Mouse (Mus musculus): ENCODE measurements at regions not wholly inside any gene's neighbourhood (a gene's known extent, or its start where the extent isn't known, plus 50 kb on each side); places are given as distances from the start of the nearest gene placed in this dataset.
"Not testable (repeated sequence)": the region's sequence is repeated elsewhere in the genome, so short reads cannot be mapped to it uniquely, and the experiment has no call there.

DNA sequence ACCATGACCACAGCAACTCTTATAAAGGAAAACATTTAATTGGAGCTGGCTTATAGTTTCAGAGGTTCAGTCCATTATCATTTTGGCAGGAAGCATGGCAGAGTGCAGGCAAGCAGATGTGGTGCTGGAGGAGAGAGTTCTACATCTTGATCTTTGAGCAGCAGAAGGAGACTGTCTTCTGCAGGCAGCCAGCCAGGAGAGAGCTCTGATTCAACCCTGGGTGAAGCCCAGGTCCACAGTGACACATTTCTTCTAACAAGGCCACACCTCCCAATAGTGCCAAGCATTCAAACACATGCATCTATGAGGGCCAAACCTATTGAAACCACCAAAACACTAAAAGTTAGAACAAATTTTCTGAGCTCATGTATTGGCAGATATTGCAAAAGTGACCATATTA, 117.0 kb upstream of the Nxpe4 start:
- DNase-seq (ENCODE audit: extremely low spot score in 1 of 2, low spot score in 1 of 2), result no peak

GRCm38 (mm10) chr9:48047846-48048245, 114.0 kb upstream of the Nxpe4 start:
- peak in 1 of 2 experiments; percentile 6 for DNase-seq (ENCODE audit: extremely low spot score in 1 of 2, low spot score in 1 of 2)

GRCm38 (mm10) chr9:48053580-48053979, 108.2 kb upstream of the Nxpe4 start:
- no peak for DNase-seq (ENCODE audit: extremely low spot score in 1 of 2, low spot score in 1 of 2)

DNA sequence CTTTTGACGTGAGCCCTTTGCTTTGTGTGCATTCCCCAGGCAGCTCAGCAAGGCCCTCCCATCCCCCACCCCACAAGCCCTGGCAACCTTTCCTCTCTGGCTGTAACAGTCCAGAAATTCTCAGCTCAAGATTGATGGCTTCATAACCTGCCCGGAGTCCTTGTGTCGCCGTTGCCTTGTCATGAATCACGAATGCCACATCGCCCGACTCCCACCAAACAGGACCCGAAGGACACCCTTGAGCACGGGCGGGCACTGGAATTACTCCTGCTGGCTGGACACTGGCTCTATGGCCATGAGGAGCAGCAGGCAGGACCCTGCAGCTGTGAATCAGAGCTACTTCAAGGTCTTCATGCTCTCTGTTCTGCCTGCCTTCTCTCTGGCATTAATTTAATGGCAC, 106.6 kb upstream of the Nxpe4 start:
- DNase-seq (ENCODE audit: extremely low spot score in 1 of 2, low spot score in 1 of 2), result no peak

DNA sequence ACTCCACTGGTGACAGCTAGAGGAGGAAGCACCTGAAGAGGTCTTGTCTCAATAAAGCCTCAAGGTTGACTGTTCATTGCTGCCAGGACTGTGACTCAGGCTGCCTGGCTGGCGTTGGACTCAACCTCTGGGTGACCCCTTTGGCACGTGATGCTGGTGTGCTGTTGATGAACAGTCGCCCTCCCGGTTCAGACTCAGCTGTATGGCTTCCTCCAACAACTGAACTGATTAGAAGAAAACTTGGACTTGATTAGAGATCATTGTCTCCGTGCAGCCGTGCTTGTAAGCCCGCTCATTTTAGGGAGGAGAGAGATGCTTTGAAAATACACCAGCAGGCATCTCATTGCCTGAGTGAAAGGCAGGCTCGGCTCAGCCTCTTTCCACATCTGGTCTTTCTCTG, 103.2 kb upstream of the Nxpe4 start:
- no peak for DNase-seq (ENCODE audit: extremely low spot score in 1 of 2, low spot score in 1 of 2)

DNA sequence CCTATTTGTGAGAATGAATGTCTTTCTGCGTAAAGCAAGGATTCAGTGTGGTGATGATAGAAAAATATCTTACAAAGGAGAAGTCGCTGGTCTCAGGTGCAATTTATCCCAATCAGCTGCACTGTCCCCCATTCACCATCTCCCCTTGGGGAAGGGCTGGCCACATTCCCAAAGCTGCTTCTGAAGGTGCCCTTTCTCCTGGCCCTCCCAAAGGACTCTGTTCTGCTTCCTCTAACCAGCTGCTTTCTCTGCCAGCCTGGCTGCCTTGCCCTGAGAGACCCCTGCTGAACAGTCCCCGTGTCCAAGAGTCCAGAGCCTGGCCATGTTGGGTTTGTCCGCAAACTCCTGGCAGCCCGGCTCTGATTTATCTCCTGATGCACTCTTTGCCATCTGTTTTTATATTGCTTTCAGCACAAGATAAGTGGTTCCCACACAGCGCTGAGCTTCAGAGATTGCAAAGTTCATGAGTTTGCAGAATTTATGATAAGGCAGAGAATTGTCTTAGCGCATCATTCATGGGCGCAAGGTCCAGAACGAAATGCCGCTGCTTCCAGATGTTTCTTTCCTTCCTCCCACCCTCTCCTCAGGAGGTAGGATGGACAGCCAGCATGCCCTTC, 102.2 kb upstream of the Nxpe4 start:
- DNase-seq (ENCODE audit: extremely low spot score in 1 of 2, low spot score in 1 of 2), result no peak

DNA sequence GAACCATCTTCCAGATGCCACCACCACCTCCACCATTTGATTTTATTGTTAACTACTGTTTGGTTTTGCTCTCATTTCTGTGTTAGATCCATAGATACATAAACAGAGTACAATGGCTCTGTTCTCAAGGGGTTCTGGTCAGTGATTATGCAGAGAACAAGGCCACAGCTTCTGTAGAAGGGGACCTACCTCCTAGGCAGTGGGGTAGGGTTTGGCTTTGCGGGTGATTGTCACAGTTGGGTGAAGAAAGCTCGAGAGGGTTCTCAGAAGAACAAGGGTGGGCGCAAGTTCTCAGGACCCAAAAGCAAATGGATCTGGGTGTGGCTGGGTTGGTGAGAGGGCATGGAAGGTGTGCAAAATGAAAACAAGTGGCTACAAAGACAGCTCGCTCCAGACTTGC, 100.8 kb upstream of the Nxpe4 start:
- DNase-seq (ENCODE audit: extremely low spot score in 1 of 2, low spot score in 1 of 2), result no peak

- peak in 1 of 2 experiments; percentile 23 for DNase-seq (ENCODE audit: extremely low spot score in 1 of 2, low spot score in 1 of 2)
Observed at GRCm38 (mm10) chr9:48066730-48067345, 95.0 kb upstream of the Nxpe4 start.

DNA sequence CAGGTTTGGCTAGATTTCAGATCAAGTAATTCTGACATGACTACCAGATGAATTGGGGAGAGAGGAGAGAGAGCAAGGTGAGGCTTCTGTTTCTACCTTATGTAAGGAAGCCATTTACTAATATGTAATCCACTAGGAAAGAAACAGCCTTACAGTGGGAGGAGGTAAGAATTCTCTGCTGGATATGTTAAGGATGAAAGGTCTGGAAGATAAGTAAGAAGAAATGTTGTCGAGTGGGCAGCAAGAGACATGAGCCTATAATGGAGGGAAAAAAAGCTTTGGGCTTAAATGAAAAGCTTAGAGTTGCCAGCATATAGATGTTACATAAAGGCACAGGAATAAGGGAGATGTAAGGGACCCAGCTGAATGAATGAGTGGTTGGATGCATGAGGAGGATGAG, 89.2 kb upstream of the Nxpe4 start:
- DNase-seq (ENCODE audit: extremely low spot score in 1 of 2, low spot score in 1 of 2), result no peak

DNA sequence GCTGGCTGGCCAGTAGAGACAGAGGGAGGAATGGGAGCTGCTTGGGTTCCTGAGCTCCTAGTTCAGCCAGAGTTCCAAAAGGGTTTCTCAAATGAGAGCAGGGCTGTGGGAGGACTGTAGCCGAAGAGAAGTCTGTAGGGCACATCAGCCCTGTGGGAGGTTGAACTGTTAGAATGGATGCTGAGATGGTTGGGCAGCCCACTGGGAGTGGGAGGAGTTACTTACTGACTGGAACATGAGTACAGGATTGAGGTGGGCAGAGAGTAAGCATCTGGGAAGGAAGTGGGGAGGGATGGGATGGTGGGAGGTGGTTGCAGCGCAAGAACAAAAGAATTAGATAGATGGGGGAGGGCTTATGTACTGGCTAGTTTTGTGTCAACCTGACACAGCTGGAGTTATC, 88.7 kb upstream of the Nxpe4 start:
- DNase-seq (ENCODE audit: extremely low spot score in 1 of 2, low spot score in 1 of 2), result no peak

DNA sequence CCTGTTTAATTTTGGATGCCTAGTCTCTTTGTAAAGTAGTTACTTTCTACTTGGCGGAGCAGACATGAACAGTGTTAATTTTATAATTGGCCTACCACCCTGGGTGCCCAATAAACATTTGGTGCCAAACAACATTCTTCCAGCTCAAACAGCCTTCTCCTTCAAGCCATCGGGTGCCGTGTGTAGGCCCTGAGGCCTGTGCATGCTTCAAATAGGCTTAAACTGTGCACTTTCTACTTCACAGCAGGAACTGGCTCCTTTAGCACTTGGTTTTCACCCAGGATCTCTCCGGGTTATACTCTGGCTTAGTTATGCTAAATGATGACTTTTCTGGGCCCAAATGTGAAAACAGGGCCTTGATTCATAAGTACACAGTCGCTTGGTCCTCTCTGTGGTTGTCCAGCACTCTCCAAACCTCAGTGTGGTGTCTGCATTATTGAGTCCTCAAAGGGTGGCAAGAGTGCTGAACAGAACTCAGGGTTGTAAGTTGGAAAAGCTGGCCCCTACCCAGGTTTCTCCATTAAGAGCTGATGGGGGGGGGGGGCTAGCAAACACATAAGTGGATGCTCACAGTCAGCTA, 86.1 kb upstream of the Nxpe4 start:
- DNase-seq (ENCODE audit: extremely low spot score in 1 of 2, low spot score in 1 of 2), result no peak

DNA sequence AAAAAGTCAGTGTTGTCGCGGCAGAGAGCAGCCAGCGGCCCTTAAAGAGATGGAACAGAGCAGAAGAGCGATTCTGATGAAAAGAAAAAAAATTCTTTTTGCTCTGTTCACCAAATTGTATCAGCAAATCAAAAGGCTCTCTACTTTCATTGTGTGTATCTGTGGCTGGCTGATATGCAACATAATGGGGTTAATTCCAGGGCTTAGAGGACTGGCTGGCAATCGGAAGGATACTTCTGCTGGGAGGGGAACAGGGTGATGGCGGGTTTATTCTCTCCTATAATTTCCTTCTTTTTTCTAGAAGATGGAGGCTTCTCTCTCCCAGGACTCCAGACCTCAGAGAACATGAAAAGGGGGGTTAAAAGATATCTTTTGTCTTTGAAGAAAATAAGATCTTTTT, 79.4 kb upstream of the Nxpe4 start:
- DNase-seq (ENCODE audit: extremely low spot score in 1 of 2, low spot score in 1 of 2), result no peak

DNA sequence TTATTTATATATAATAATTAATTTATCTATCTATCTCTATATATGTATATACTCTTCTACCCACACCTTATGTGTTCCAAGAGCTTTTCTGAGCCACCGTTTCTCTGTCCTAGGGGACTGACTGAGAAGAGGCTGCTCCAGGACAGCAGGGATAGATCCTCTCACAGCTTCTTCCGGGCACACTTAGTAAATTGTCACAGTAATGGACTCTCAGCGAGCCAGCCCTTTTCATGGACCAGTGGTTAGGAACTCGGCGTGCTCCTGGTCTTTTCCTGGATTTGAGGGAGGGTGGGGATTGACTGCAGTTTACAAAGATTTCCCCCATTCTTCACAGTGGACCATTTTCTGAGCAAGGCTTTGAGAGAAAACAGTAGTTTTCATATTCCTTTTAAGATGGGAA, 77.6 kb upstream of the Nxpe4 start:
- not testable (repeated sequence) for DNase-seq (ENCODE audit: extremely low spot score in 1 of 2, low spot score in 1 of 2)

GRCm38 (mm10) chr9:48089661-48090060, 72.2 kb upstream of the Nxpe4 start:
- DNase-seq (ENCODE audit: extremely low spot score in 1 of 2, low spot score in 1 of 2), result no peak

DNA sequence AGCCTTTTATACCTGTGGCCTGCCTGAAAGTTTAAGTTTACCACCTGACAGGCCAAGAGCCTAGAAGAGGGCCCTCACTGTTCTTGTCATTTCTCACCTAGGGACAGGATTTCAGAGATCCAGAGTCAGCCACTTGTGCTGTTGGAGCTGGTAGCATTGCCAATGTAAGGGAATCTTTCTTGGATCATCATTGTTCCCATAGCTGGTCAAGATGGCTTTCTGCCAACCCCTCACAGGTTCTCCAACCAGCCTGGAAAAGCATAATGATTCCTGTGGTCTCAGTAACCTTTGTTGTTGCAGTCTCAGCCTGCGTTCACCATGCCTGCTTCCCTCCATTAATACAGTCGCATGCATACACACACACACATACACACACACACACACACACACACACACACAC, 67.1 kb upstream of the Nxpe4 start:
- DNase-seq (ENCODE audit: extremely low spot score in 1 of 2, low spot score in 1 of 2), result no peak

- DNase-seq (ENCODE audit: extremely low spot score in 1 of 2, low spot score in 1 of 2), result no peak
Observed at GRCm38 (mm10) chr9:48099846-48100245, 62.0 kb upstream of the Nxpe4 start.

DNA sequence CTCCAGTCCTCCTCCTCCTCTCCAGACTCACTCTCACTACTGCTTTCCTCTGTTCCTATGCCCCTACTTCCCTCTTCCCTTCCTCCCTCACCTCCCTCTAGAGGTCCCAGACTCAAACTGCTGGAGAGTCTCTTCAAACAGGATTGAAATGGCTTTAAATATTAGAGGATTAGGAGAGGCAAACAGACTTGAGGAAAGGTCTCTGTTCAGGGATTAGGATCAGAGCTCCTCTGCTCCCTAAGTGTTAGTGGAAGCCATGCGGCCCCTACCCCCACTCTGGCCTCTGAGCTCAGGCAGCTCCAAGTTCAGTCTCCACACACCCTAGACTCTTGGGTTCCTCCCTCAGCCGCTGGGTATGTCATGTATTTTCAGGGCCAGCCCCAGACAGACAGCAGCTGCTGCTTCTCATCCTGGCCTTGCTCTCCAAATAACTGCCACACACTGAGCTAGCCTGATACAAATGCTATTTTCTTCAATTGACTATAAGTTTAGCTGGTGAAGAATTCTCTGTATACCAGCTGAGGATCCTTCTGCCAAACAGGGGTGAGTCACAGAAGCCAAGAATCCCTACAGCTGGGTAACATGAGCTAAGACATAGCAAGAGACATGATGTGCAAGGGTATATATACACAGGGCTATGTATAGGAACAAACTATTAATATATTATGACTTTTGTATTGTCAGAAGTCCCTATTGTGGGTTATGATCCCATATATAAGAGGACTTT, 55.2 kb upstream of the Nxpe4 start:
- no peak for DNase-seq (ENCODE audit: extremely low spot score in 1 of 2, low spot score in 1 of 2)

DNA sequence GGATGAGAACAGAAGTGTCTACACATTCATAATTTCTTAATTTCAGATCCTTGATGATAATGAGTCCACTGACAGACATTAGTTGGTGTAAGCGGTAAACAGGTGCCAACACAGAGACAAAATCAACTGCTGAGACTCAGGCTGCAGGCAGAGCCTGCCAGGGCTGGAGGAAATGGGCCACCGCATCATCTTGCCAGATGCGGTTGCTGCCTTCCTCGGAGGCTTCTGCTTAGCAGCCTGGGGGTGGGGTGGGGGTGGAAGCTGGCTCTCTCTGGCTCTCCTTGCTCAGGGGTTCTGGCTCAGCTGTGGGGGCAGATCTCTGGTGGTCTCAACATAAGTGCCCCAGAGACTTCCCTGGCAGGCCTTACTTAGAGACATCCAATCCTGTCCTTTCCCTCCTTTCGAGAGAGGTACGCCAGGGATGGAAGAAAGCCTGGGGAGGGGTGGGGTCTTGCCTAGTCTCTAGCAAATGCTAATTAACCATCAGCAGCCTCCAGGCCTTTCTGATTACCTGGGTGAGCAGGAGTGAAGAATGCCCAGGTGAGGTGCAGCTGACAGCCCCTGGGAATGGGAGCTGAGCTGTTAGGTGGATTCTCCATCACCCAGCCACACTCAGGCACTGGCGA, 52.7 kb upstream of the Nxpe4 start:
- DNase-seq (ENCODE audit: extremely low spot score in 1 of 2, low spot score in 1 of 2), result no peak

DNA sequence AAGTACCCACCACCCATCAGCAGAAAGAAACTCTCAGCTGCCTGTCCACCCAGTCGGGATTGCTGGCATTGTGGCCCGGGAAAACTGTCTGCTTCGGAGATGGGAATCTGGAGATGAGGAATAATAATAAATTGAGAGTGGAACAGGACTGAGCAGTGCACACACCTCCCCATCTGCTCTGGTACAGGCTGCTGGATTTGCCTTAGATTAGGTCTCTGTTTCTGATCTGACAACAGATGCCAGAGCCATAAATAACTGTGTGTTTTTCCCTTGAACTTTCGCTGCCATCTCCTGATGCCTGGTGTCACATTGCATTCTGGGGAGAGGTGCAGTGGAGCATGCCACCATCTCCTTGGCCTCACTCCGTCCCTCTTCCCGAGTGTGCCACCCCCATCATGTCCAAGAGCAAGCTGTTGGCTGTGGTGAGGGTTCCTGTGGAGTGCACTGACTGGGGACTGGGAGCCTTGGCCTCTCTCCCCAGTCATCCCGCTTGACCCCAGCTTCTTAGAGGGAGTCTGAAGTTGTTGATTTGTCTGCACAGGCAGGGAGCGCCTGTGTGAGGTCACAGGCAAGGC, 50.4 kb upstream of the Nxpe4 start:
- DNase-seq (ENCODE audit: extremely low spot score in 1 of 2, low spot score in 1 of 2), result peak; percentile 13 to 27
